Mouse (Mus musculus): ENCODE data around the gene Olfr935.

Gene Olfr935

DNA sequence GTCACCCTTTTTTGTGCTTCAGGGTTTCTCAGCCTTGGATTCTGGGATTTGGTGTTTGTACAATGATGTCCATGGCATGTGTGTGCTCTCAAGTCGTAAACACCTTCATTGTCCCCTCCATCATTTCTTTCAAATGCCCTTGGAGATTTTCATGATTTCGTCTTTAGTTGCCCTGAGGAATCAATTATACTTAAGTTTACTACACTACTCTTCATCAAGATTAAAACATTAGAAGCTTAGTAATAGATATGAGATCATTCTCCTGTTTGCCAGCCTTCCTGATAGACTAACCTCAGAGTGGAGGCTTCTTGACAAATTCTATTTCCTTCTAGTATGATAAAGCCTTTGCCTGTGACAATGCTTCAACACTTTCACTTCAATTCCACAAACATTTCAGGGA is at the start of gene Olfr935:
Gene Olfr935 (minus strand): TSS at position 101 of the 400 bp plus-strand sequence.
- no peak for DNase-seq (ENCODE audit: inconsistent ontology term)

DNA sequence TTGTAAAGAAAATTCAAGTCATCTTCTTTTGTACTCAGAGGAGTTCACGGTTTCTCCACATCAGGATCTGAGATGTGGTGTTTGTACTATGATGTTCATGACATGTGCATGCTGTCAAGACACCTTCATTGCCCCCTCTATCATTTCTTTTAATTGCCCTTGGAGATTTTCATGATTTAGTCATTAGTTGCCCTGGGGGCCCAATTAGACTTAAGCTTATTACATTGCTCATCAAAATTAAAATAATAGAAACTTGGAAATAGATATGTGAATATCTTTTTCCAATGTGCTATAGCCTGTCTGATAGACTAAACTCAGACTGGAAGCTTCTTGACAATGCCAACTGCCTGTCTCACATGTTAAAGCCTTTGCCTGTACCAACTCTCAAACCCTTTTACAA is 23.8 kb upstream of the Olfr935 start, which contains the start of gene Olfr146:
Gene Olfr146 (minus strand): TSS at position 101 of the 400 bp plus-strand sequence.
- DNase-seq (ENCODE audit: inconsistent ontology term) = no peak

DNA sequence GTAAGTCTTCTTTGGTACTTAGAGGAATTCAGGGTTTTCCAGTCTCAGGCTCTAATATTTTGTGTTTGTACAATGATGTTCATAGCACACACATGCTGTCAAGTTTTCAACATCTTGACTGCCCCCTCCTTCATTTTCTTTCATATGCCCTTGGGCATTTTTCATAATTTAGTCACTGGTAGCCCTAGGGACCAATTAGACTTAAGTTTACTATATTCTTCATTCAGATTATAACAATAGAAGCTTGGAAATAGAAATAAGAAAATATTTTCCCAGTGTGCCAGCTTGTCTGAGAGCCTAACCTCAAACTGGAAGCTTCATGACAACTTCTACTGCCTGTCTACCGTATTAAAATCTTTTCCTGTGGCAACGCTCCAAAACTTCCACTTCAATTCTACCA is 11.3 kb downstream of the Olfr935 start, which contains the start of gene Olfr934:
Gene Olfr934 (minus strand): TSS at position 101 of the 400 bp plus-strand sequence.
- DNase-seq (ENCODE audit: inconsistent ontology term) = no peak

DNA sequence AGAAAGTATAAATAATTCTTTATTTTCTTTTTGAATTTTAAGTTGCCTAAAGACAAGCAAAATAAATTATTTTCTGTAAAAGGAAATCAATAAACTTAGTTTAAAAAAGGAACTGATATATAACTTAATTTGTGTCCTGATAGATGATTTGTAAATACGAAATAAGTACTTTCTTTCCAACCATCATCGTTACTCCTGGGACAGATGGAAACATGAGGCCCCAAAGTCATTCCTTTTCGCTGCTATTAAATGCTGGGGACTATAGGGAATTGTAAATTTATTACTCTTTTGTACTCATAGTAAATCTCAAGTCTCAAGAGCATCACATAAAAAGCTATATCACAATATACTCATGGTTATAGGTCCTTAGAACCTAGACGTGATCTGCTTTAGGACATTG is 27.5 kb downstream of the Olfr935 start, which contains the start of gene Olfr933:
Gene Olfr933 (plus strand): TSS at position 301 of the 400 bp plus-strand sequence.
- no peak for DNase-seq (ENCODE audit: inconsistent ontology term)

DNA sequence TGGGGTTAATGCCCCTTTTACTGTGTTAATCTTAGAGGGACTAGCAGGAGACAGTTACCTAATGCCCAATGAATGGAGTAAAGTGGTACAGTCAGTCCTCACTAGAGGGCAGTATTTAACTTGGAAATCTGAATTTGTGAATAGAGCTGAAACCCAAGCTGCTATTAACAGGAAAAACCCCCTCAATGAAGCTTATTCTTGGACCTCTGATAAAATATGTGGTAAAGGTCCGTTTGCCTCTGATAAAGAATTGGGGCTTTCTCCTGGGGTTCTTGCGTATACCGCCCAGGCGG is 45.4 kb downstream of the Olfr935 start:
- DNase-seq (ENCODE audit: inconsistent ontology term) = no peak

DNA sequence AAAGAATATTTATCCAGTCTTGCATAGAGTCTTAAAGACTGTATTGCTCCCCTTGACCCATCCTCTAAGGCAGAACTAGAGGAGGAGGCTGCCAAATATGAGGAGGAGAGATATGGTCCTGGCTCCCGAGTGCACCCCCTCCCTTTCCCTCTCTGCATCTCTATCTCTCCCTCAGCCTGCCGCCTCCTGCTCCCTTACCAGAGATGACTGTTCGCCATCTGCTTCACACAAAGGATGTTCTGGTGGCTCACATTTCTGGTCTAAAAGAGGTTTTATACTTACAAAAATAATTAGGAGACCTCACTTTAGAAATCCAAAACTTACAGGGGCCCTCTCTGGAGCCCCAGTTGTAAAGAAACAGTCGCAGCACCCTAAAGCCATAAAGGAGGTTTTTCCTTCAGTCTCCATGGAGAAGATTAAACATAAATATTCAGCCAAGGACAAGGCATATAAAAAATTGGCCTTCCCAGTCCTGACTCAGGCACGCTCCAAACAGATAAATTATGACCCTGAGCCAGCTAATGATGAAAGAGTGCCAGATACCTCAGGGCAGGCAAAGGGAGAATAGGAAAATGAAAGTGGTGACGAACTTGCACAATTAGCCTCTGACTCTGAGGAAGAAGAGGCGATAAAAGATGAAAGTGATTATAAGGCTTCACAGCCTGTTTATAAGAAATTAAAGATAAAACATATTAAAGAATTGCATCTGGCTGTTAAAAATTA is 45.9 kb downstream of the Olfr935 start:
- no peak for DNase-seq (ENCODE audit: inconsistent ontology term)
